Mouse (Mus musculus): Measurements from ENCODE around the gene Ptprm.

Gene Ptprm

GRCm38 (mm10) chr17:66708748-66709147 lies 645.5 kb downstream of the Ptprm start:
- DNase-seq = no peak

- DNase-seq = no peak
Measured at GRCm38 (mm10) chr17:66707684-66708083, 646.6 kb downstream of the Ptprm start.

- DNase-seq = no peak
Measured at GRCm38 (mm10) chr17:66701358-66702184, 652.7 kb downstream of the Ptprm start.

- no peak for DNase-seq
Measured at GRCm38 (mm10) chr17:66699896-66700295, 654.4 kb downstream of the Ptprm start.

GRCm38 (mm10) chr17:66697650-66698049 lies 656.6 kb downstream of the Ptprm start:
- no peak for DNase-seq

GRCm38 (mm10) chr17:66696531-66697172 lies 657.6 kb downstream of the Ptprm start:
- no peak for DNase-seq

GRCm38 (mm10) chr17:66694326-66694725 lies 659.9 kb downstream of the Ptprm start:
- DNase-seq = no peak

- no peak for DNase-seq
Measured at GRCm38 (mm10) chr17:66693676-66694304, 660.5 kb downstream of the Ptprm start.

- DNase-seq = no peak
Measured at GRCm38 (mm10) chr17:66692941-66693675, 661.1 kb downstream of the Ptprm start.

- no peak for DNase-seq
Measured at GRCm38 (mm10) chr17:66688179-66688578, 666.1 kb downstream of the Ptprm start.

GRCm38 (mm10) chr17:66687543-66687942 lies 666.7 kb downstream of the Ptprm start:
- DNase-seq = no peak

- DNase-seq = peak; percentile 57
Measured at GRCm38 (mm10) chr17:66686701-66687489, 667.4 kb downstream of the Ptprm start.

GRCm38 (mm10) chr17:66683411-66683810 lies 670.8 kb downstream of the Ptprm start:
- no peak for DNase-seq

- peak; percentile 31 for DNase-seq
Measured at GRCm38 (mm10) chr17:66680662-66681061, 673.6 kb downstream of the Ptprm start.

- DNase-seq = no peak
Measured at GRCm38 (mm10) chr17:66674667-66675066, 679.6 kb downstream of the Ptprm start.

GRCm38 (mm10) chr17:66671715-66672230 lies 682.5 kb downstream of the Ptprm start:
- no peak for DNase-seq

- no peak for DNase-seq
Measured at GRCm38 (mm10) chr17:66671287-66671686, 683.0 kb downstream of the Ptprm start.

GRCm38 (mm10) chr17:66665791-66666190 lies 688.5 kb downstream of the Ptprm start:
- no peak for DNase-seq

- DNase-seq = no peak
Measured at GRCm38 (mm10) chr17:66665201-66665756, 689.0 kb downstream of the Ptprm start.

- DNase-seq = no peak
Measured at GRCm38 (mm10) chr17:66664796-66665195, 689.5 kb downstream of the Ptprm start.

GRCm38 (mm10) chr17:66659242-66659641 lies 695.0 kb downstream of the Ptprm start:
- DNase-seq = no peak
